16 mouse cellular contexts compared by ENCODE assay signal in the genomic region with DNA sequence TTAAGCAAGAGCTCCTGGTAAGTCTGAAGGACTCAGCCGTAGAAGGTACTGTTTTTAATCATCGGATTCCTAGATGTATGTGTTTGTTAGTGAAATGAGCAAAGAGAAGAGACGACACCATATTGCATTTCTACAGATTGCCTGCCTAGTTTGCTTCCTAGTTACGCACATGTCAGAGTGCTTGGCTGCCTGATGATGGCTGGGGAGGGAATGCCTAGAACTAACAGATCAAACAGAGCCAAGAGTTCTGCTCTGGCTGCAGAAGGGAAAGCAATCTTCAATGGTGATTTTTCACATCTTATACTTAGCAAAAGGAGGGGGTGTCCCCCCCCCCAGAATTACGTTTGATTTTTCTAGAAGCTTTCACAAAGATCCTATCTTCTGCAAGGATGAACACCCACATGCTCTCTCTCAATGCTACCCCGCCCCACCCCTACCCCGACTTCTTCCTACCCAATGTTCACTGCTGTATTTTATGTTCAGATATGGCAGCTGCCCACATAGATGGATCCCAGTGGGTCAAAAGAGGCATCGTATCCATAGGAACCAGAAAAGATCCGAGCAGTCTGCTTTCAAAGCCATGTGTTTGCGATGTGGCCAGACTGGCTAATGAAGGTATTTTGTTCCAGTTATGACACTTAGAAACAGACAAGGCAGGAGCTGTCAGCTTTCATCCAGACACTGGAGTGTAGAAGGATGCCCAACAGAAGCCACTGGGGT.
DNase-seq lines count a peak whose midpoint lies in the region; ATAC-seq and TF ChIP-seq lines count a peak whose summit lies in the region.
"Had no signal": no experiment of that assay in that cellular context is flagged by ENCODE, and none has a peak within 500 bp of the region (broad histone marks: within the 10 kb centered on the region; RNA-seq: fewer than 3 reads in every experiment).

No protein-coding gene starts in this region.

- peak; percentile 74 for ATAC-seq in forebrain, embryonic 16.5 days
- ATAC-seq in midbrain, embryonic 16.5 days = peak; percentile 77
- no peak for ATAC-seq in liver, postnatal 0 days

- no peak overlapping the region for H3K4me2 ChIP-seq in forebrain, embryonic 16.5 days (ENCODE audit: low read length)
- no peak overlapping the region for H3K4me2 ChIP-seq in midbrain, embryonic 16.5 days (ENCODE audit: low read length)
- H3K4me2 ChIP-seq in liver, postnatal 0 days (ENCODE audit: low read depth, low read length) = no peak overlapping the region
- H3K4me2 ChIP-seq: heart, embryonic 13.5 days; stomach, embryonic 15.5 days had no signal

- H3K4me1 ChIP-seq in heart, embryonic 10.5 days = peaks cover 11% of the 10 kb centered on the region; the same call in 1 of the 2 replicates
- peaks cover 9% of the 10 kb centered on the region for H3K4me1 ChIP-seq in forebrain, embryonic 16.5 days (replicated peaks; ENCODE audit: control insufficient read depth, insufficient read depth, low read length)
- peaks cover 13% of the 10 kb centered on the region for H3K4me1 ChIP-seq in midbrain, embryonic 16.5 days (ENCODE audit: control insufficient read depth, insufficient read depth, low read length)
- H3K4me1 ChIP-seq in liver, postnatal 0 days (ENCODE audit: insufficient read depth) = no peaks in the 10 kb centered on the region; the same call in 1 of the 2 replicates
- H3K4me1 ChIP-seq: stomach, embryonic 15.5 days had no signal

- no peak for DNase-seq in heart, embryonic 10.5 days (ENCODE audit: low spot score)
- no peak for DNase-seq in heart, postnatal 4 days
- DNase-seq in Muller cell, postnatal 12 days (ENCODE audit: inconsistent ontology term) = peak; percentile 43
- DNase-seq in lung, postnatal 4 days = no peak
- DNase-seq in kidney, postnatal 10 days = no peak
- no peak for DNase-seq in liver, postnatal 0 days
- DNase-seq: adrenal gland, adult 8-10 months; cerebellum, postnatal 10 days; gastrocnemius, postnatal 25 days; kidney, adult 9 months; layer of hippocampus, adult 9-11 months had no signal

- no peaks in the 10 kb centered on the region for H3K9me3 ChIP-seq in heart, embryonic 10.5 days
- H3K9me3 ChIP-seq in forebrain, embryonic 16.5 days (ENCODE audit: control insufficient read depth, low read length) = peaks cover 5% of the 10 kb centered on the region; the same call in 1 of the 2 replicates
- H3K9me3 ChIP-seq in midbrain, embryonic 16.5 days (replicated peaks; ENCODE audit: control insufficient read depth, low read length, poor library complexity, severe bottlenecking) = no peaks in the 10 kb centered on the region; the same call in 1 of the 2 replicates
- H3K9me3 ChIP-seq in liver, postnatal 0 days (ENCODE audit: low read length) = no peaks in the 10 kb centered on the region
- H3K9me3 ChIP-seq: stomach, embryonic 15.5 days had no signal

- H3K9ac ChIP-seq in forebrain, embryonic 16.5 days (replicated peaks; ENCODE audit: low read depth, low read length) = no peak overlapping the region
- H3K9ac ChIP-seq in midbrain, embryonic 16.5 days (ENCODE audit: low read depth, low read length) = no peak overlapping the region
- H3K9ac ChIP-seq in liver, postnatal 0 days (replicated peaks) = no peak overlapping the region
- H3K9ac ChIP-seq: heart, embryonic 13.5 days; stomach, embryonic 15.5 days had no signal

- no peak for TF ChIP-seq CTCF in liver, postnatal 0 days (IDR thresholded peaks at IDR 0.05; ENCODE audit: low read depth)

- H3K27me3 ChIP-seq in heart, embryonic 10.5 days (ENCODE audit: insufficient read depth, poor library complexity, severe bottlenecking) = no peaks in the 10 kb centered on the region
- no peaks in the 10 kb centered on the region for H3K27me3 ChIP-seq in forebrain, embryonic 16.5 days (replicated peaks; ENCODE audit: control insufficient read depth, insufficient read depth, low read length)
- H3K27me3 ChIP-seq in midbrain, embryonic 16.5 days (ENCODE audit: control insufficient read depth, insufficient read depth, low read depth, low read length) = no peaks in the 10 kb centered on the region
- H3K27me3 ChIP-seq in liver, postnatal 0 days (ENCODE audit: insufficient read depth, low read length) = no peaks in the 10 kb centered on the region
- H3K27me3 ChIP-seq: heart, embryonic 13.5 days; stomach, embryonic 15.5 days had no signal

- H3K27ac ChIP-seq in heart, embryonic 10.5 days = peak overlapping the region; percentile 4; the same call in 1 of the 2 replicates
- peak overlapping the region; percentile 16; the same call in 1 of the 2 replicates for H3K27ac ChIP-seq in forebrain, embryonic 16.5 days (ENCODE audit: low read length)
- H3K27ac ChIP-seq in midbrain, embryonic 16.5 days (ENCODE audit: low read length) = peak overlapping the region; percentile 50; the same call in 1 of the 2 replicates
- no peak overlapping the region for H3K27ac ChIP-seq in liver, postnatal 0 days (ENCODE audit: low read depth)
- H3K27ac ChIP-seq: heart, embryonic 13.5 days; liver, embryonic 14.5 days; stomach, embryonic 15.5 days had no signal

- 86% methylated on average over 10 of the region's 10 CpGs for WGBS in heart, embryonic 10.5 days
- 62% methylated on average over 10 of the region's 10 CpGs for WGBS in forebrain, embryonic 16.5 days
- WGBS in midbrain, embryonic 16.5 days = 54% methylated on average over 10 of the region's 10 CpGs
- 78% methylated on average over 10 of the region's 10 CpGs for WGBS in liver, postnatal 0 days (ENCODE audit: insufficient replicate concordance)

- TF ChIP-seq EP300 in liver, postnatal 0 days (IDR thresholded peaks at IDR 0.05; ENCODE audit: low read depth) = no peak

- H3K4me3 ChIP-seq in heart, embryonic 10.5 days = no peak overlapping the region
- H3K4me3 ChIP-seq in forebrain, embryonic 16.5 days (replicated peaks; ENCODE audit: low read length) = no peak overlapping the region
- H3K4me3 ChIP-seq in midbrain, embryonic 16.5 days (ENCODE audit: low read depth, low read length) = no peak overlapping the region
- no peak overlapping the region for H3K4me3 ChIP-seq in liver, postnatal 0 days (ENCODE audit: low read depth, low read length)
- H3K4me3 ChIP-seq: heart, embryonic 13.5 days; stomach, embryonic 15.5 days had no signal

- H3K36me3 ChIP-seq in heart, embryonic 10.5 days = no peaks in the 10 kb centered on the region
- no peaks in the 10 kb centered on the region for H3K36me3 ChIP-seq in forebrain, embryonic 16.5 days (ENCODE audit: control insufficient read depth, insufficient read depth)
- no peaks in the 10 kb centered on the region for H3K36me3 ChIP-seq in midbrain, embryonic 16.5 days (ENCODE audit: control insufficient read depth, insufficient read depth, low read length)
- H3K36me3 ChIP-seq in liver, postnatal 0 days (replicated peaks; ENCODE audit: insufficient read depth, low read length) = no peaks in the 10 kb centered on the region
- H3K36me3 ChIP-seq: heart, embryonic 13.5 days; stomach, embryonic 15.5 days had no signal
